Mouse (Mus musculus) Muller cell, postnatal 12 days (primary cell): Measurements from ENCODE around the gene 5730596B20Rik.

Experiments
- DNase-seq: peaks from one replicate; pipeline ENCODE4 v3.0.0-alpha.2; 2015; ENCODE audit errors: inconsistent ontology term

Gene 5730596B20Rik

DNA sequence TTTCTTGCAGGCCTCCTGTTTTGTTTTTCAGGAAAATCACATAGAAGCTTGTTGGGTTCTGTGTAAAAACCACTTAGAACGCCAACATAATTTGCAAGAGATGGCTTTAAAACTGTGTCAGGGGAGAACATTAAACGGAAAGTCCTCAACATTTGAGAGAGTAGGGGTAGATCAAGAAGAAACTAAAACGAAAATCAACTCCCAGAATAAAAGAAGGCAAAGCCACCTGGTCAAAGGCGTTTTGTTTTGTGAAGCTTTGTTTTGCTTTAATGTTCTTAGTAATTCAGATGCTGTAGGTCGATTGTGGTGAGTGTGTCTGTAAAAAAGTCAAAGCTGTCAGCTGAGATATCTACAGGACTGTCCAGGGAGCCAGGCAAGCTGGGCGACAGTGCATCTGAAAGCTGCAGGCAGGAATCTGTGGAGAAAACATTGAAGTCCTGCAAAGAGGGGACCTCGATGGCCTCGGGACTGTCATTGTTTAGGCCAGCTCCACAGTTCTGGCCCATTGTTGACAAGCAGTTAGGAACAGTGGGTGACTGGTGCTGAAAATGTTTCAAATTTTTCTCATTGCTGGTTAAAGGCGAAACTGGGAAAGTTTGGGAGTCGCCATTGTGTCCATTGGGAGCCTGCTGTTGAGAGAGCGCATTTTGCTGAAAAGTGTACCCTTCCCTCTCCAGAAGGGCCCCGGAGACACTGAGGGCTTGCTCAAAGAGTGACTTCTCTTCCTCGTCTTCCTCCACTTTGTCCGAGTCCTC lies 14.5 kb upstream of the 5730596B20Rik start:
- DNase-seq, result no peak

DNA sequence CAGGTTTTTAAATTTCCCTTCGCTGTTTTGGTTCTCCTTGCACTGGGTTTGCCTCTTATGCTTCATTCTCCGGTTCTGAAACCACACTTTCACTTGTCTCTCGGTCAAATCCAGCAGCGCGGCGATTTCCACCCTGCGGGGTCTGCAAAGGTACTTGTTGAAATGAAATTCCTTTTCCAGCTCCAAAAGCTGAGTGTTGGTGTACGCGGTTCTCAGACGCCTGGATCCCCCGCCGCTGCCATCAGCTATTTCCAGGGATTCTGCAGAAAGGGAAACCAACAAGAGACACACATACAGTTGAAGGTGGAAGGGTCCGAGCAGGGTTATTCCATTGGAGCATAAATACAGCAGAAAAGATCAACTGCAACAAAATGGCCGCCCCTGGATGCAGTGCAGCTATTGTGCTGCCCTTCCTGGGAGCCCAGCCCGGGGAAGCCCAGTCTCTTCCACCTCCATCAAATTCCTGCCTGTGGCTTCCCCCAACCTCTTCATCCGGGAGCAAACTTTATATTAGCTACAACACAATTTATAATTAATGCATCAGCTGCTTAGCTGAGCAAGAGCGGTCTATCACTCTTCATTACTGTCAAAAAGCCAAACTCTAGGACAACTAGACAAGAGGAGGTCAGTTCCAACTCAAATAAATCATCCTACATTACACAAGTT lies 13.8 kb upstream of the 5730596B20Rik start:
- no peak for DNase-seq

GRCm38 (mm10) chr6:52164051-52164625 lies 13.2 kb upstream of the 5730596B20Rik start:
- no peak for DNase-seq

DNA sequence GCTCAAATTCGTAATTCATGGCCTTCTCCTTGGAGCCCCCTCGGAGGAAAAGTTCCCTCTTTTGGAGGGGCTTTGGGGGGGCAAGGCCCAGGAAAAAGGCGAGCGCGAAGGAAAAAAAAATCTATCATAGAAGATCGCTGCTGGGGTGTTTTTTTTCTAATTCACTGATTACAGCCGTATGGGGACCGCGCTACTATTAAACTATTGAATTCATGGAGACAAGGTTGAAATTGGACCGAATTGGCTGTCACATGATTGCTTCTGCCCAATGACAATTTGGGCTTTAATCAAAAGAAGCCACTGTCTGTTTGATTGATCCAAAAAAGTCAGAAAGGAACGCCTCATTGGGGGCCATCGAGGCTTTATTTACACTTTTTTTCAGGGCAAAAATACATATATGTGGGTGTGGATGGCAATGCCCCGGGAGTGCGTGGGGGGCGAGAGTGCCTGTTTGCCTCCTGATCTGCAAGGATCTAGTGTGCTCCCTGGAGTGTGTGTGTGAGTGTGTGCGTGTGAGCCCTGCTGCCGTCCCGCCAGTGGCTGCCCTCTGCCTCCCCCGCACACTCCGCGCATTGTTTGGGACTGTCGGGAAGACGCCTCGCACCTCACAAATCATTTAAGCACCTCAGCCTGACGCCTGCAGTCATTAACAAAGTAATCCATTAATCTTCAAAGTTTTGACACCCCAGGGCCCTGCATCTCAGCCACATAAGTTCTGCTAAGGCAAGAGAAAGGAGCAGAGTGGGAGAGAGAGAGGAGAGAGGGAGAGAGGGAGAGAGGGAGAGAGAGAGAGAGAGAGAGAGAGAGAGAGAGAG lies 12.5 kb upstream of the 5730596B20Rik start, which contains the start of gene Hoxa2:
Gene Hoxa2 (minus strand): TSS at position 206 of the 815 bp plus-strand sequence.
- DNase-seq, result no peak

DNA sequence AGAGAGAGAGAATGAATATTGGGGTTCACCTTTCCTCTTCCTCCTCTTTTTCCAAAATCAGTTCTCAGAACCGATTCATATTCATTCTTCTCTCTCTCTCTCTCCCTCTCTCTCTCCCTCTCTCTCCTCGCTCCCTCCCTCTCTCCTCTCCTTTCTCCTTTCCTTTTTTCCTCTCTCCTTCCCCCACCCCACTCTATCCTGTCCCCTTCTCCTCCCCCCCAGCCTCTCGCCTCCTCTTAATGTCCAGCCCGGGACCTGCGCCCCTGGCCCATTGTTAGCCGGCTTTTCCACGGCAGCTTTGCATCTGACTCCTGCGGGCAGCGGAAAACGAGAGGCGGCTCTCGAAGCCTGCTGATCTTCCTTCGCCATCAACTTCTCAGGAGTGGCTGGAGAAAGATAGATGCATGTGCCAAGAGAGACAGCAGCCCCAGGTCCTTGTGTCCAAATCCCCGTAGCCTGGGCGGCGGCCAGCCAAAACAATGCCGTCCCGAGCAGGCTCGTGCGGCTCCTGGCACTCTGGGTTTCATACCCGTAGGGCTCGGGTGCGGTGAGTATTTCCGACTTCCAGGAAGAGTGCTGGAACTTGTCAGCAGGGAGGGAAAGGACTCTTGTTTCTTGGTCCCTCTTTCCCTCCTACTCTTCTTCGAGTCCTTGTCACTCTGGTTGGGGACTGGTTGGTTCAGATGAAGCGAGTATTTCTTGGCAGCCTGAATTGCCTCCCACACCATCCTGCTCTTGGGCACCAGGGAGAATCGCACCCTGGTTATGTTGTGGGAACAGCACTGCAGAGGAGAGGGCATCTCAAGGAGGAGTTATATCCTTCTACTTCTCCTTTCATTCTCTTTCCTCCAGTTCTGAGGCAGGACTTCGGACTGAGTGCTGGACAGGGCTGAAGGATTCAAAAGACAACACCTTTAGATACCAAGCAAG lies 11.6 kb upstream of the 5730596B20Rik start:
- DNase-seq, result no peak

GRCm38 (mm10) chr6:52166431-52167077 lies 10.7 kb upstream of the 5730596B20Rik start:
- no peak for DNase-seq

DNA sequence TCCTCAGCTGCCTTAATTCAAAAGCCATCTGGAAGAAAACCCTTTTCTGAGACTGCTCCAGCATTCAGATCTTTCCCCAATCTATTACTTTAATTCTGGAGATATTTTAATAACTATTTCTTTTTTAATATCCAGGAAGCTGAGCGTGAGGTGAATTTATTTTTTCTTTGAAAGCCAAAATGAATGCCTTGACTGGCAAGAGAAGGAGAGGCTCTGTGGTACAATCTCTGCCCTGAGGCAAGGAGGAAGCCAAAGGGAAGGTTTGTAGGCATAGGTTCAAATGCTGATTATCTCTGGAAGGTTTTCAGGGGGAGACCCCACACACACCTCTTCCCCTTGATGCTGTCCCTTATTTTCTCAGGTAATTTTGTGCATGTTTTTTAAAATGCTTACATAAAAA lies 10.1 kb upstream of the 5730596B20Rik start:
- no peak for DNase-seq

GRCm38 (mm10) chr6:52167736-52168161 lies 9.5 kb upstream of the 5730596B20Rik start:
- DNase-seq, result no peak

- no peak for DNase-seq
These were observed 8.9 kb upstream of the 5730596B20Rik start for GRCm38 (mm10) chr6:52168191-52169055.

DNA sequence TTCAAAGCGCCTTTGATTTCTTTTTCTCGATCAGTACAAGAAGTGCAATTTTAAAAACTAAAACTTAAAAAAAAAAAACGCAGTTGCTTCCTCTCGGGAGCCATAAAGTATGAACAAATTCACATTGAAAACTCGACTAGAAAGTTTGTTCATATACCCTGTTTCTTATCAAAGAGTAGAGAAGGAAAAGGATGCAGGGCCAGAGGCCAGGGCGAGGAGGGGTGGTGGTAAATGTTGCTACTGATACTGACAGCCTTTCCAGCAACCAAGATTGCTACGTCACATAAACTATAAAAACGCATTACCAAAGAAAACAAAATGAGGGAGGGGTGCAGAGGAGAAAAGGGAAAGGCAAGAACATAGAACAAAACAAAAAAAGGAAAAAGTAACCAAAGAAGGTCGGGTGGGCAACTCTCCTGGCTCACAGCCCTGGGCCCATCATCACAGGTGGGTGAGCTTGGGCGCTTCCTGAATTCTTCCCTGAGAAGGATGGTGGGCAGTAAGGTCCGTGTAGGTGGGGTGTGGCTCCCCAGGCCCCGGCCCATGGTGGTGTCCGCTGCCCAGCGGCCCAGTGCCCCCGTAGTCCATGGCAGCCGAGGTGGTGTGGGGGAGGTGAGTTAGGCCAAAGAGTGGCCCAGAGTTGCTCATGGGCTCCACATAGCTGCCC lies 7.7 kb upstream of the 5730596B20Rik start:
- DNase-seq, result no peak

DNA sequence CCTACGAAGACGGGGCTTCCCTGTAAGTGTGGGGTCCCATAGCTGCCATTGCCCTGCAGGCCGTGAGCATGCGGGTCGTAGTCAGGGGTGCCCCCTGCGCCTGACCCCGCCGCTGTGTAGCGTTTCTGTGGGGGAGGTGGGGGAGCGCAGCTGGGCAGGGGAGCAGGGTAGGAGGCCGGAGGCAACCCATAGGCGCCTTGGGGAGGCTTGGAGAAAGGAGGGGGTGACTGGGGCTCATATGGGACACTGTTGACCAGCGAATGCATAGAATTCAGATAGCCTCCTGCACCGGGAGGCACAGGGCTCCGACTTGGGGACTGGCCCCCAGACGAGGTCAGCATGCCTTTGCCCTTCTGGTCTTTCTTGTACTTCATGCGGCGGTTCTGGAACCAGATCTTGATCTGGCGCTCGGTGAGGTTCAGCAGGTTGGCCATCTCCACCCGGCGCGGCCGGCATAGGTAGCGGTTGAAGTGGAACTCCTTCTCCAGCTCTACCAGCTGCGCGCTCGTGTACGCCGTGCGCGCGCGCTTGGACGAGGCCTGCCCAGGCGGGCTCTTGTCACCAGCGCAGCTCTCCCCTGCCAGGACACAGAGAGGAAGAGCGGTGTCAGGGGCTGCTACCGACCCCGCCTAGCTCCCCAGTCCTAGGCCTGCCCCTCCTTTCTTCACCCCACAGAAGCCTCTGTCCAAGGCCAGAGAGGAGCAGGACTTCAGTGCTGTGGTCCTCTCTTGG lies 7.0 kb upstream of the 5730596B20Rik start:
- DNase-seq, result no peak

GRCm38 (mm10) chr6:52170898-52171223 lies 6.4 kb upstream of the 5730596B20Rik start:
- no peak for DNase-seq

DNA sequence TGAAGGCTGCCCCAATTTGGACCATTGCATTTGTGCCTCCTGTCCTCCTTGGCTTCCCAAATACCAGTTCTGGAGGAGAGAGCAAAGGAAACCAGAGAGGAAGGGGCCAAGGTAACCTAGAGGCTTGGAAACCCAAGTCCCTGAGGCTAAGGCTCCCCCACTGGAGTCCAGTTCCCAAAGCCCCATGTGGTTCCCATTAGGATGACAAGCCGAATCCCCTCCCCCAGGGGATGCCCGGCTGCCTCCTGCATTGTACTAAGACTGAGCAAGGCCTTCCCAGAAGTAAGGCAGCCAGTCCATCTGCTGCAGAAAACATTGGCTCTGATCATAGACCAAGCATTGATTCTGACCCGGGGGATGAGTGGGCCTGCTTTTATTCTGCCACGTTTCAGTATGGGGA lies 6.0 kb upstream of the 5730596B20Rik start:
- no peak for DNase-seq

- DNase-seq, result no peak
These were observed 5.4 kb upstream of the 5730596B20Rik start for GRCm38 (mm10) chr6:52171938-52172337.

- no peak for DNase-seq
These were observed 4.8 kb upstream of the 5730596B20Rik start for GRCm38 (mm10) chr6:52172501-52172900.

- no peak for DNase-seq
These were observed 3.6 kb upstream of the 5730596B20Rik start for GRCm38 (mm10) chr6:52173648-52174047.

DNA sequence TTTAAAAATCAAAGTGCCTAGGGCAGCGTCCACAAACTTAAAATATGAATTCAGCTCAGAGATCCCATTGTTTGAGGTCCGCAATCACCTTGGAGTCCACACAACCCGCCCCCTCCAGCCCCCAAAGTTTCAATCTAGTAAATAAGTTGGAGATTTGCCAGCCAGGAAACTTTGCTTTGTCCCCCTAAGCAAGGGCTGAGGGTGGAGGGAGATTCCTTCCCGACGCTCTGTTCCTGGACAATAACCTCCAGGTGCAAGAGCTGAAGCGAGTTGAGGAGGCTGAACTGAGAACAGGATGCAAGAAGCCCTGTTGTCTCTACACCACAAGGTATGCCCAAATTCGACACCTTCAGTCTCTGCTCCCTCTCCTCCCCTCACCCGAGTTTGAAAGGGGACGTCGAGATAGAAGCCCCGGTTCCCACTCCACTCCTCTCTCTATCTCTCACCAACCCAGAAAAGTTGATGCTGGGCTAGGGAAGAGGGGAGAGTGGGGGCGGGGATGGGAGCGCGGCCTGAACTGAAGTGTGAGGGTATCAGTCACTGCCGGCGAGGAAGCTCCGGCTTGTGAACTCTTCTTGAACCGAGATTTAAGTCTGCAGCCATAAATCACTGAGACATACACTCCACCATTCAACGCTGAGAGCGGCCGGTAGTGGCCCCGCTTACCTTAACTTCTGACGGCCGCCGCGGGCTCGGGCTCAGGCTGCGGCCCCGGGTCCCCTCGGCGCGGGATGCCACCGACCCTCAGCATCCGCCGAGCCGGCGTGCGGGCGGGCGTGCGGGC lies 2.1 kb upstream of the 5730596B20Rik start:
- DNase-seq, result no peak
